Mouse (Mus musculus): ENCODE measurements around the gene Krtap1-5. TPM values are rescaled to one million over a fixed set of nuclear protein-coding genes. Genes with fewer than 3 reads are reported as not detected.

The Krtap1-5 gene
- polyA plus RNA-seq, 1 experiment from 2014 or later, result not detected

GRCm38 (mm10) chr11:99539721-99540120 lies 41.1 kb downstream of the Krtap1-5 start:
- Histone ChIP-seq H3K27ac (replicated peaks) (no peak overlapping the region), H3K9me3 (no peaks in the 10 kb centered on the region), H3K4me2 (peak overlapping the region; percentile 37), H3K4me1 (no peaks in the 10 kb centered on the region), H3K9ac (no peak overlapping the region), H3K36me3 (no peaks in the 10 kb centered on the region), H3K27me3 (replicated peaks) (no peaks in the 10 kb centered on the region), H3K4me3 (no peak overlapping the region)
- no peak for ATAC-seq (ENCODE audit: extremely low read depth, insufficient number of reproducible peaks, low FRiP score, low TSS enrichment)
- 49% methylated on average over 9 of the region's 9 CpGs for WGBS

Other genes starting within 250 kb of the Krtap1-5 start
- not detected in 2 replicates for gene Krt26, start 243.1 kb downstream of the Krtap1-5 start, polyA plus RNA-seq (2015; fragmentation: Nextera tagmentation; extraction: Ambion mirVana)
- gene Krt27, start 229.9 kb downstream of the Krtap1-5 start, polyA plus RNA-seq (2015; fragmentation: Nextera tagmentation; extraction: Ambion mirVana), result not detected in 2 replicates
- 0.20 TPM in 1 of 2 replicates, not detected in the other for gene Krt28, start 206.1 kb downstream of the Krtap1-5 start, polyA plus RNA-seq (2015; fragmentation: Nextera tagmentation; extraction: Ambion mirVana)
- gene Krt10, start 191.7 kb downstream of the Krtap1-5 start, polyA plus RNA-seq (2015; fragmentation: Nextera tagmentation; extraction: Ambion mirVana), result 11.1 and 14.2 TPM in 2 replicates
- not detected in 2 replicates for gene Krt12, start 158.8 kb downstream of the Krtap1-5 start, polyA plus RNA-seq (2015; fragmentation: Nextera tagmentation; extraction: Ambion mirVana)
- gene Krt20, start 142.9 kb downstream of the Krtap1-5 start, polyA plus RNA-seq (2015; fragmentation: Nextera tagmentation; extraction: Ambion mirVana), result 2.3 and 3.2 TPM in 2 replicates
- 0.52 and 0.57 TPM in 2 replicates for gene Krt23, start 87.9 kb downstream of the Krtap1-5 start, polyA plus RNA-seq (2015; fragmentation: Nextera tagmentation; extraction: Ambion mirVana)
- not detected in 2 replicates for gene Krt39, start 59.7 kb downstream of the Krtap1-5 start, polyA plus RNA-seq (2015; fragmentation: Nextera tagmentation; extraction: Ambion mirVana)
- gene Krt40, start 37.9 kb downstream of the Krtap1-5 start, polyA plus RNA-seq (2015; fragmentation: Nextera tagmentation; extraction: Ambion mirVana), result not detected in 2 replicates
- gene Krtap3-3, start 30.2 kb downstream of the Krtap1-5 start, polyA plus RNA-seq (2015; fragmentation: Nextera tagmentation; extraction: Ambion mirVana), result not detected in 2 replicates
- not detected in 2 replicates for gene Krtap3-2, start 24.2 kb downstream of the Krtap1-5 start, polyA plus RNA-seq (2015; fragmentation: Nextera tagmentation; extraction: Ambion mirVana)
- not detected in 2 replicates for gene Gm11939, start 21.6 kb downstream of the Krtap1-5 start, polyA plus RNA-seq (2015; fragmentation: Nextera tagmentation; extraction: Ambion mirVana)
- gene Krtap3-1, start 14.4 kb downstream of the Krtap1-5 start, polyA plus RNA-seq (2015; fragmentation: Nextera tagmentation; extraction: Ambion mirVana), result not detected in 2 replicates
- not detected in 2 replicates for gene Krtap1-4, start 2.6 kb upstream of the Krtap1-5 start, polyA plus RNA-seq (2015; fragmentation: Nextera tagmentation; extraction: Ambion mirVana)
- not detected in 2 replicates for gene Krtap1-3, start 10.3 kb upstream of the Krtap1-5 start, polyA plus RNA-seq (2015; fragmentation: Nextera tagmentation; extraction: Ambion mirVana)
- not detected in 2 replicates for gene Krtap9-3, start 17.1 kb upstream of the Krtap1-5 start, polyA plus RNA-seq (2015; fragmentation: Nextera tagmentation; extraction: Ambion mirVana)
- not detected in 2 replicates for gene Gm11938, start 22.3 kb upstream of the Krtap1-5 start, polyA plus RNA-seq (2015; fragmentation: Nextera tagmentation; extraction: Ambion mirVana)
- gene Gm11937, start 29.2 kb upstream of the Krtap1-5 start, polyA plus RNA-seq (2015; fragmentation: Nextera tagmentation; extraction: Ambion mirVana), result not detected in 2 replicates
- not detected in 2 replicates for gene Krtap2-4, start 33.8 kb upstream of the Krtap1-5 start, polyA plus RNA-seq (2015; fragmentation: Nextera tagmentation; extraction: Ambion mirVana)
- gene Gm11562, start 39.4 kb upstream of the Krtap1-5 start, polyA plus RNA-seq (2015; fragmentation: Nextera tagmentation; extraction: Ambion mirVana), result not detected in 2 replicates
- not detected in 2 replicates for gene Krtap4-1, start 47.2 kb upstream of the Krtap1-5 start, polyA plus RNA-seq (2015; fragmentation: Nextera tagmentation; extraction: Ambion mirVana)
- not detected in 2 replicates for gene Krtap4-2, start 54.1 kb upstream of the Krtap1-5 start, polyA plus RNA-seq (2015; fragmentation: Nextera tagmentation; extraction: Ambion mirVana)
- gene Krtap4-7, start 63.1 kb upstream of the Krtap1-5 start, polyA plus RNA-seq (2015; fragmentation: Nextera tagmentation; extraction: Ambion mirVana), result not detected in 2 replicates
- not detected in 2 replicates for gene Gm11555, start 69.2 kb upstream of the Krtap1-5 start, polyA plus RNA-seq (2015; fragmentation: Nextera tagmentation; extraction: Ambion mirVana)
- gene Gm11563, start 77.9 kb upstream of the Krtap1-5 start, polyA plus RNA-seq (2015; fragmentation: Nextera tagmentation; extraction: Ambion mirVana), result not detected in 2 replicates
- gene Krtap4-6, start 84.9 kb upstream of the Krtap1-5 start, polyA plus RNA-seq (2015; fragmentation: Nextera tagmentation; extraction: Ambion mirVana), result not detected in 2 replicates
- gene Gm14190, start 109.7 kb upstream of the Krtap1-5 start, polyA plus RNA-seq (2015; fragmentation: Nextera tagmentation; extraction: Ambion mirVana), result not detected in 2 replicates
- not detected in 2 replicates for gene Gm14180, start 153.3 kb upstream of the Krtap1-5 start, polyA plus RNA-seq (2015; fragmentation: Nextera tagmentation; extraction: Ambion mirVana)
- gene Gm11595, start 191.9 kb upstream of the Krtap1-5 start, polyA plus RNA-seq (2015; fragmentation: Nextera tagmentation; extraction: Ambion mirVana), result not detected in 2 replicates
- gene Krtap4-8, start 199.7 kb upstream of the Krtap1-5 start, polyA plus RNA-seq (2015; fragmentation: Nextera tagmentation; extraction: Ambion mirVana), result not detected in 2 replicates
- not detected in 2 replicates for gene Krtap4-9, start 204.2 kb upstream of the Krtap1-5 start, polyA plus RNA-seq (2015; fragmentation: Nextera tagmentation; extraction: Ambion mirVana)
- not detected in 2 replicates for gene Gm11596, start 212.5 kb upstream of the Krtap1-5 start, polyA plus RNA-seq (2015; fragmentation: Nextera tagmentation; extraction: Ambion mirVana)
- gene Gm11569, start 217.9 kb upstream of the Krtap1-5 start, polyA plus RNA-seq (2015; fragmentation: Nextera tagmentation; extraction: Ambion mirVana), result not detected in 2 replicates
- gene Gm11554, start 223.4 kb upstream of the Krtap1-5 start, polyA plus RNA-seq (2015; fragmentation: Nextera tagmentation; extraction: Ambion mirVana), result not detected in 2 replicates
- gene Krtap4-13, start 228.9 kb upstream of the Krtap1-5 start, polyA plus RNA-seq (2015; fragmentation: Nextera tagmentation; extraction: Ambion mirVana), result not detected in 2 replicates
- gene Gm11564, start 234.7 kb upstream of the Krtap1-5 start, polyA plus RNA-seq (2015; fragmentation: Nextera tagmentation; extraction: Ambion mirVana), result not detected in 2 replicates